Mouse (Mus musculus) testis, adult 10 weeks (tissue): ENCODE results near the gene Retsat. TPM values are rescaled to one million over a fixed set of nuclear protein-coding genes. Genes with fewer than 3 reads are reported as not detected.

Experiments used
- polyA plus RNA-seq: library from polyadenylated mRNA; stranded (reverse); fragments of 350-450 nt; fragmentation: Illumina TruSeq; extraction: RNeasy Lipid Tissue Mini Kit (QIAGEN cat#74804); gene quantifications from one replicate; pipeline ENCODE4 v1.2.3, GENCODE M21; 2014; ENCODE audit warnings: low read depth, low replicate concordance

Gene Retsat
- polyA plus RNA-seq = 3.8 TPM

GRCm38 (mm10) chr6:72597956-72598753 is at the start of gene Retsat, which contains the start of gene Elmod3:
Gene Retsat, plus strand, starts transcription at chr6:72598475.
Gene Elmod3, minus strand, starts transcription at chr6:72598413.

GRCm38 (mm10) chr6:72616643-72617288 is 18.5 kb downstream of the Retsat start, which contains the start of gene Tgoln1:
Gene Tgoln1, minus strand, starts transcription at chr6:72617000.

Other genes with a start within 250 kb of the Retsat start
- gene Tmem150a, start 243.0 kb upstream of the Retsat start, polyA plus RNA-seq = not detected
- 223 TPM for gene Rnf181, start 231.5 kb upstream of the Retsat start, polyA plus RNA-seq
- gene Vamp5, start 218.0 kb upstream of the Retsat start, polyA plus RNA-seq = 3.2 TPM
- gene Vamp8, start 207.8 kb upstream of the Retsat start, polyA plus RNA-seq = 8.0 TPM
- gene Ggcx, start 184.2 kb upstream of the Retsat start, polyA plus RNA-seq = 2.5 TPM
- 221 TPM for gene Mat2a, start 158.9 kb upstream of the Retsat start, polyA plus RNA-seq
- 2.9 TPM for gene Sh2d6, start 76.8 kb upstream of the Retsat start, polyA plus RNA-seq
- gene Capg, start 54.1 kb upstream of the Retsat start, polyA plus RNA-seq = not detected
- 16.7 TPM for gene Elmod3, start 62 bp upstream of the Retsat start, polyA plus RNA-seq
- 93.1 TPM for gene Tgoln1, start 18.5 kb downstream of the Retsat start, polyA plus RNA-seq
- 0.21 TPM for gene Tcf7l1, start 190.8 kb downstream of the Retsat start, polyA plus RNA-seq